Mouse (Mus musculus): ENCODE results near the gene Tuba4a. TPM values are rescaled to one million over a fixed set of nuclear protein-coding genes. Genes with fewer than 3 reads are reported as not detected.

The Tuba4a gene
- polyA plus RNA-seq (2012; rRNA removed), result 358 and 465 TPM in 2 replicates

- no peak for DNase-seq (ENCODE audit: extremely low spot score in 1 of 2, low spot score in 1 of 2)
These were observed at the start of gene Tuba4a for GRCm38 (mm10) chr1:75219531-75219930. TSS of gene Tuba4a (minus strand) at chr1:75219865.

- peak; percentile 76 to 88 for DNase-seq (ENCODE audit: extremely low spot score in 1 of 2, low spot score in 1 of 2)
These were observed 44.6 kb upstream of the Tuba4a start, which contains the start of gene Ptprn for GRCm38 (mm10) chr1:75264091-75264880. TSS of gene Ptprn (minus strand) at chr1:75264502.

- DNase-seq (ENCODE audit: extremely low spot score in 1 of 2, low spot score in 1 of 2), result peak in 1 of 2 experiments; percentile 72
These were observed 43.6 kb upstream of the Tuba4a start for GRCm38 (mm10) chr1:75262969-75263951.

GRCm38 (mm10) chr1:75261278-75261677 is 41.6 kb upstream of the Tuba4a start:
- DNase-seq (ENCODE audit: extremely low spot score in 1 of 2, low spot score in 1 of 2), result no peak

- no peak for DNase-seq (ENCODE audit: extremely low spot score in 1 of 2, low spot score in 1 of 2)
These were observed 35.9 kb upstream of the Tuba4a start for GRCm38 (mm10) chr1:75255516-75256046.

- no peak for DNase-seq (ENCODE audit: extremely low spot score in 1 of 2, low spot score in 1 of 2)
These were observed 35.0 kb upstream of the Tuba4a start for GRCm38 (mm10) chr1:75254625-75255013.

- DNase-seq (ENCODE audit: extremely low spot score in 1 of 2, low spot score in 1 of 2), result peak in 1 of 2 experiments; percentile 97
These were observed 34.4 kb upstream of the Tuba4a start for GRCm38 (mm10) chr1:75253849-75254624.

- DNase-seq (ENCODE audit: extremely low spot score in 1 of 2, low spot score in 1 of 2), result no peak
These were observed 33.4 kb upstream of the Tuba4a start for GRCm38 (mm10) chr1:75253029-75253428.

GRCm38 (mm10) chr1:75252308-75252707 is 32.6 kb upstream of the Tuba4a start:
- DNase-seq (ENCODE audit: extremely low spot score in 1 of 2, low spot score in 1 of 2), result no peak

GRCm38 (mm10) chr1:75251112-75251970 is 31.7 kb upstream of the Tuba4a start:
- DNase-seq (ENCODE audit: extremely low spot score in 1 of 2, low spot score in 1 of 2), result peak in 1 of 2 experiments; percentile 82

GRCm38 (mm10) chr1:75250498-75250897 is 30.8 kb upstream of the Tuba4a start:
- DNase-seq (ENCODE audit: extremely low spot score in 1 of 2, low spot score in 1 of 2), result no peak

- DNase-seq (ENCODE audit: extremely low spot score in 1 of 2, low spot score in 1 of 2), result no peak
These were observed 28.5 kb upstream of the Tuba4a start for GRCm38 (mm10) chr1:75248041-75248772.

- no peak for DNase-seq (ENCODE audit: extremely low spot score in 1 of 2, low spot score in 1 of 2)
These were observed 27.6 kb upstream of the Tuba4a start for GRCm38 (mm10) chr1:75247071-75247930.

GRCm38 (mm10) chr1:75244836-75245235 is 25.2 kb upstream of the Tuba4a start:
- DNase-seq (ENCODE audit: extremely low spot score in 1 of 2, low spot score in 1 of 2), result peak; percentile 70 to 84

- no peak for DNase-seq (ENCODE audit: extremely low spot score in 1 of 2, low spot score in 1 of 2)
These were observed 24.6 kb upstream of the Tuba4a start for GRCm38 (mm10) chr1:75244175-75244826.

- DNase-seq (ENCODE audit: extremely low spot score in 1 of 2, low spot score in 1 of 2), result no peak
These were observed 23.7 kb upstream of the Tuba4a start for GRCm38 (mm10) chr1:75243411-75243810.

- peak in 1 of 2 experiments; percentile 57 for DNase-seq (ENCODE audit: extremely low spot score in 1 of 2, low spot score in 1 of 2)
These were observed 19.9 kb upstream of the Tuba4a start for GRCm38 (mm10) chr1:75239591-75239990.
